Mouse (Mus musculus) stomach, embryonic 16.5 days (tissue): ENCODE measurements around the gene Defa37. TPM values are rescaled to one million over a fixed set of nuclear protein-coding genes. Genes with fewer than 3 reads are reported as not detected.
"Not testable (repeated sequence)": the region's sequence is repeated elsewhere in the genome, so short reads cannot be mapped to it uniquely, and the experiment has no call there.

Experiments
- ATAC-seq: fragments of 200-750 bp; cut with Nextera tagmentation; 2 replicates; pipeline ENCODE4 v1.8.0; 2017; ENCODE audit warnings: moderate number of reproducible peaks, moderate TSS enrichment; ENCODE audit not compliant: insufficient read depth, low FRiP score
- H3K27ac ChIP-seq: fragments of 300-500 bp; sonication (generic); 2 replicates; pipeline ENCODE4 v1.5.1; 2014; ENCODE audit warnings: low read length
- H3K27me3 ChIP-seq: fragments of 300-500 bp; sonication (generic); 2 replicates; pipeline ENCODE4 v1.6.1; 2014; ENCODE audit warnings: low read length, control low read depth, mixed read lengths; ENCODE audit not compliant: control insufficient read depth, insufficient read depth
- H3K36me3 ChIP-seq: fragments of 300-500 bp; sonication (generic); 2 replicates; pipeline ENCODE4 v1.6.1; 2014; ENCODE audit warnings: low read length; ENCODE audit not compliant: control insufficient read depth, insufficient read depth
- H3K4me1 ChIP-seq: fragments of 300-500 bp; sonication (generic); 2 replicates; pipeline ENCODE4 v1.6.1; 2014; ENCODE audit warnings: low read length, control low read depth, mixed read lengths; ENCODE audit not compliant: control insufficient read depth, insufficient read depth
- H3K4me2 ChIP-seq: fragments of 300-500 bp; sonication (generic); 2 replicates; pipeline ENCODE4 v1.6.1; 2014; ENCODE audit warnings: low read depth, low read length, mixed read lengths
- H3K4me3 ChIP-seq: fragments of 300-500 bp; sonication (generic); replicated peaks from 2 replicates; pipeline ENCODE4 v1.5.1; 2014; ENCODE audit warnings: mild to moderate bottlenecking, low read length
- H3K9ac ChIP-seq: fragments of 300-500 bp; sonication (generic); 2 replicates; pipeline ENCODE4 v1.6.1; 2014; ENCODE audit warnings: low read length
- H3K9me3 ChIP-seq: fragments of 300-500 bp; sonication (generic); replicated peaks from 2 replicates; pipeline ENCODE4 v1.6.1; 2016; ENCODE audit warnings: low read length, control low read depth; ENCODE audit not compliant: control insufficient read depth
- WGBS: fragments of 180-500 bp; shearing (Covaris S2); extraction: QIAGEN DNeasy Blood & Tissue Kit; methylation state at CpG from one replicate; pipeline ENCODE4 v1.1.7; 2014; 5-methylcytosine and 5-hydroxymethylcytosine counted together
- polyA plus RNA-seq: library from polyadenylated mRNA; unstranded; fragments of >200 nt; fragmentation: Nextera tagmentation; extraction: Ambion mirVana; gene quantifications from 2 replicates; pipeline ENCODE4 v1.2.1, GENCODE M21; 2015

Gene Defa37
- not detected in 2 replicates for polyA plus RNA-seq

- not testable (repeated sequence) for ATAC-seq, H3K9ac ChIP-seq, H3K9me3 ChIP-seq, H3K27ac ChIP-seq, H3K36me3 ChIP-seq, H3K4me2 ChIP-seq, H3K4me3 ChIP-seq, H3K4me1 ChIP-seq, H3K27me3 ChIP-seq
- no CpG with 5 or more reads among the region's 1 CpGs for WGBS
These were observed at the start of gene Defa37 for GRCm38 (mm10) chr8:21565086-21565485. Gene Defa37 (plus strand): TSS chr8:21565386.

GRCm38 (mm10) chr8:21528732-21529131 lies 36.5 kb upstream of the Defa37 start, which contains the start of gene Defa32:
Gene Defa32 (plus strand): TSS chr8:21529032.
- ATAC-seq: not testable (repeated sequence)

GRCm38 (mm10) chr8:21582706-21583105 lies 17.5 kb downstream of the Defa37 start, which contains the start of gene Defa28:
Gene Defa28 (plus strand): TSS chr8:21583006.
- not testable (repeated sequence) for ATAC-seq, H3K4me3 ChIP-seq, H3K9ac ChIP-seq, H3K9me3 ChIP-seq, H3K4me2 ChIP-seq, H3K36me3 ChIP-seq, H3K27ac ChIP-seq, H3K27me3 ChIP-seq, H3K4me1 ChIP-seq
- WGBS: no CpG with 5 or more reads among the region's 1 CpGs

More at GRCm38 (mm10) chr8:21528732-21529131, 36.5 kb upstream of the Defa37 start, which contains the start of gene Defa32:
- H3K36me3 ChIP-seq, H3K27me3 ChIP-seq, H3K9me3 ChIP-seq, H3K4me2 ChIP-seq, H3K9ac ChIP-seq, H3K4me3 ChIP-seq, H3K4me1 ChIP-seq, H3K27ac ChIP-seq: not testable (repeated sequence)
- WGBS: no CpG with 5 or more reads among the region's 2 CpGs

GRCm38 (mm10) chr8:21594408-21594807 lies 29.2 kb downstream of the Defa37 start, which contains the start of gene Gm7861:
Gene Gm7861 (minus strand): TSS chr8:21594508.
- not testable (repeated sequence) for H3K27me3 ChIP-seq, H3K4me1 ChIP-seq, H3K9ac ChIP-seq, H3K36me3 ChIP-seq, H3K27ac ChIP-seq, ATAC-seq, H3K4me3 ChIP-seq, H3K9me3 ChIP-seq, H3K4me2 ChIP-seq
- WGBS: no CpG with 5 or more reads among the region's 1 CpGs

Other genes starting within 250 kb of the Defa37 start
- gene Defa27, start 249.8 kb upstream of the Defa37 start, polyA plus RNA-seq: not detected in 2 replicates
- not detected in 2 replicates for gene Defa29, start 238.4 kb upstream of the Defa37 start, polyA plus RNA-seq
- gene Defa2, start 186.9 kb upstream of the Defa37 start, polyA plus RNA-seq: not detected in 2 replicates
- gene Defa33, start 173.6 kb upstream of the Defa37 start, polyA plus RNA-seq: not detected in 2 replicates
- gene Defa36, start 138.0 kb upstream of the Defa37 start, polyA plus RNA-seq: not detected in 2 replicates
- not detected in 2 replicates for gene Gm7849, start 108.8 kb upstream of the Defa37 start, polyA plus RNA-seq
- gene Defa20, start 56.1 kb upstream of the Defa37 start, polyA plus RNA-seq: not detected in 2 replicates
- gene Defa32, start 36.4 kb upstream of the Defa37 start, polyA plus RNA-seq: not detected in 2 replicates
- not detected in 2 replicates for gene Defa28, start 17.6 kb downstream of the Defa37 start, polyA plus RNA-seq
- gene Gm7861, start 29.1 kb downstream of the Defa37 start, polyA plus RNA-seq: not detected in 2 replicates
- gene Defa26, start 52.8 kb downstream of the Defa37 start, polyA plus RNA-seq: not detected in 2 replicates
- 1.7 and 8.6 TPM in 2 replicates for gene Defa17, start 90.4 kb downstream of the Defa37 start, polyA plus RNA-seq
- gene Defa34, start 100.4 kb downstream of the Defa37 start, polyA plus RNA-seq: not detected in 2 replicates
- not detected in 2 replicates for gene AY761184, start 138.3 kb downstream of the Defa37 start, polyA plus RNA-seq
- 5.6 and 10.2 TPM in 2 replicates for gene Defa24, start 169.1 kb downstream of the Defa37 start, polyA plus RNA-seq